Mouse (Mus musculus): Measurements from ENCODE around the gene Vamp3. TPM values are rescaled to one million over a fixed set of nuclear protein-coding genes. Genes with fewer than 3 reads are reported as not detected.

Vamp3 gene
- polyA plus RNA-seq (2015; fragmentation: Nextera tagmentation; extraction: Ambion mirVana), result 122 TPM in 2 replicates

GRCm38 (mm10) chr4:151057347-151058321 lies at the start of gene Vamp3:
Gene Vamp3, minus strand, starts transcription at chr4:151057963.
- Histone ChIP-seq H3K4me3 (ENCODE audit: low read length) (peak within 1 kb of the TSS; percentile 94), H3K9ac (ENCODE audit: low read depth, low read length) (peak within 1 kb of the TSS; percentile 97), H3K27me3 (replicated peaks; ENCODE audit: control insufficient read depth, insufficient read depth, low read length) (no peaks in the 10 kb centered on the region), H3K27ac (ENCODE audit: low read length) (peak within 1 kb of the TSS; percentile 97), H3K4me1 (ENCODE audit: control insufficient read depth, insufficient read depth, low read length) (peaks cover 7% of the 10 kb centered on the region; the same call in 1 of the 2 replicates), H3K9me3 (ENCODE audit: control insufficient read depth, low read length) (0 out of 2 replicates have a peak, but pooled peaks cover 4% of the 10 kb centered on the region), H3K4me2 (ENCODE audit: low read depth, low read length) (peak within 1 kb of the TSS; percentile 66), H3K36me3 (ENCODE audit: control insufficient read depth, insufficient read depth, low read length) (no peaks in the 10 kb centered on the region)
- under 1% methylated on average over 113 of the region's 114 CpGs for WGBS
- ATAC-seq, result peak; percentile 99

GRCm38 (mm10) chr4:151106468-151106867 lies 48.7 kb upstream of the Vamp3 start:
- H3K4me2 ChIP-seq (ENCODE audit: low read depth, low read length), result no peak overlapping the region
- peaks cover 30% of the 10 kb centered on the region for H3K27me3 ChIP-seq (replicated peaks; ENCODE audit: control insufficient read depth, insufficient read depth, low read length)
- no peak overlapping the region for H3K27ac ChIP-seq (ENCODE audit: low read length)
- ATAC-seq, result no peak
- peaks cover 9% of the 10 kb centered on the region; the same call in 1 of the 2 replicates for H3K4me1 ChIP-seq (ENCODE audit: control insufficient read depth, insufficient read depth, low read length)
- H3K9ac ChIP-seq (ENCODE audit: low read depth, low read length), result no peak overlapping the region
- no peaks in the 10 kb centered on the region for H3K36me3 ChIP-seq (ENCODE audit: control insufficient read depth, insufficient read depth, low read length)
- WGBS, result 44% methylated on average over 10 of the region's 10 CpGs
- H3K9me3 ChIP-seq (ENCODE audit: control insufficient read depth, low read length), result no peaks in the 10 kb centered on the region; the same call in 1 of the 2 replicates
- H3K4me3 ChIP-seq (ENCODE audit: low read length), result no peak overlapping the region

- Histone ChIP-seq H3K27ac (ENCODE audit: low read length) (no peak overlapping the region), H3K4me3 (ENCODE audit: low read length) (no peak overlapping the region), H3K4me2 (ENCODE audit: low read depth, low read length) (no peak overlapping the region), H3K9ac (ENCODE audit: low read depth, low read length) (no peak overlapping the region), H3K4me1 (ENCODE audit: control insufficient read depth, insufficient read depth, low read length) (peaks cover 9% of the 10 kb centered on the region; the same call in 1 of the 2 replicates), H3K9me3 (ENCODE audit: control insufficient read depth, low read length) (no peaks in the 10 kb centered on the region; the same call in 1 of the 2 replicates), H3K36me3 (ENCODE audit: control insufficient read depth, insufficient read depth, low read length) (no peaks in the 10 kb centered on the region), H3K27me3 (replicated peaks; ENCODE audit: control insufficient read depth, insufficient read depth, low read length) (peaks cover 30% of the 10 kb centered on the region)
- ATAC-seq, result no peak
- 65% methylated on average over 6 of the region's 6 CpGs for WGBS
Measured at GRCm38 (mm10) chr4:151105886-151106285, 48.1 kb upstream of the Vamp3 start.

GRCm38 (mm10) chr4:151104147-151104546 lies 46.4 kb upstream of the Vamp3 start:
- Histone ChIP-seq H3K4me3 (ENCODE audit: low read length) (no peak overlapping the region), H3K27me3 (replicated peaks; ENCODE audit: control insufficient read depth, insufficient read depth, low read length) (peaks cover 19% of the 10 kb centered on the region), H3K4me2 (ENCODE audit: low read depth, low read length) (no peak overlapping the region), H3K9me3 (ENCODE audit: control insufficient read depth, low read length) (no peaks in the 10 kb centered on the region; the same call in 1 of the 2 replicates), H3K9ac (ENCODE audit: low read depth, low read length) (no peak overlapping the region), H3K4me1 (ENCODE audit: control insufficient read depth, insufficient read depth, low read length) (peaks cover 9% of the 10 kb centered on the region; the same call in 1 of the 2 replicates), H3K36me3 (ENCODE audit: control insufficient read depth, insufficient read depth, low read length) (no peaks in the 10 kb centered on the region), H3K27ac (ENCODE audit: low read length) (no peak overlapping the region)
- ATAC-seq, result no peak
- 78% methylated on average over 10 of the region's 10 CpGs for WGBS

- Histone ChIP-seq H3K4me1 (ENCODE audit: control insufficient read depth, insufficient read depth, low read length) (peaks cover 9% of the 10 kb centered on the region; the same call in 1 of the 2 replicates), H3K27ac (ENCODE audit: low read length) (no peak overlapping the region), H3K36me3 (ENCODE audit: control insufficient read depth, insufficient read depth, low read length) (no peaks in the 10 kb centered on the region), H3K27me3 (replicated peaks; ENCODE audit: control insufficient read depth, insufficient read depth, low read length) (peaks cover 19% of the 10 kb centered on the region), H3K9me3 (ENCODE audit: control insufficient read depth, low read length) (no peaks in the 10 kb centered on the region; the same call in 1 of the 2 replicates), H3K4me3 (ENCODE audit: low read length) (no peak overlapping the region), H3K9ac (ENCODE audit: low read depth, low read length) (no peak overlapping the region), H3K4me2 (ENCODE audit: low read depth, low read length) (no peak overlapping the region)
- WGBS, result 84% methylated on average over 11 of the region's 11 CpGs
- ATAC-seq, result no peak
Measured at GRCm38 (mm10) chr4:151103646-151104045, 45.9 kb upstream of the Vamp3 start.

GRCm38 (mm10) chr4:151097104-151097438 lies 39.3 kb upstream of the Vamp3 start:
- H3K27ac ChIP-seq (ENCODE audit: low read length), result no peak overlapping the region
- ATAC-seq, result no peak
- no peaks in the 10 kb centered on the region for H3K36me3 ChIP-seq (ENCODE audit: control insufficient read depth, insufficient read depth, low read length)
- no peak overlapping the region for H3K4me3 ChIP-seq (ENCODE audit: low read length)
- no peak overlapping the region for H3K9ac ChIP-seq (ENCODE audit: low read depth, low read length)
- no peaks in the 10 kb centered on the region for H3K4me1 ChIP-seq (ENCODE audit: control insufficient read depth, insufficient read depth, low read length)
- 84% methylated on average over 11 of the region's 11 CpGs for WGBS
- no peak overlapping the region for H3K4me2 ChIP-seq (ENCODE audit: low read depth, low read length)
- no peaks in the 10 kb centered on the region for H3K27me3 ChIP-seq (replicated peaks; ENCODE audit: control insufficient read depth, insufficient read depth, low read length)
- no peaks in the 10 kb centered on the region; the same call in 1 of the 2 replicates for H3K9me3 ChIP-seq (ENCODE audit: control insufficient read depth, low read length)

GRCm38 (mm10) chr4:151096334-151097103 lies 38.8 kb upstream of the Vamp3 start:
- H3K9ac ChIP-seq (ENCODE audit: low read depth, low read length), result no peak overlapping the region
- H3K27me3 ChIP-seq (replicated peaks; ENCODE audit: control insufficient read depth, insufficient read depth, low read length), result no peaks in the 10 kb centered on the region
- no peak overlapping the region for H3K4me2 ChIP-seq (ENCODE audit: low read depth, low read length)
- no peak for ATAC-seq
- H3K36me3 ChIP-seq (ENCODE audit: control insufficient read depth, insufficient read depth, low read length), result no peaks in the 10 kb centered on the region
- 74% methylated on average over 18 of the region's 18 CpGs for WGBS
- no peaks in the 10 kb centered on the region; the same call in 1 of the 2 replicates for H3K9me3 ChIP-seq (ENCODE audit: control insufficient read depth, low read length)
- H3K27ac ChIP-seq (ENCODE audit: low read length), result no peak overlapping the region
- H3K4me1 ChIP-seq (ENCODE audit: control insufficient read depth, insufficient read depth, low read length), result no peaks in the 10 kb centered on the region
- H3K4me3 ChIP-seq (ENCODE audit: low read length), result no peak overlapping the region

- WGBS, result 43% methylated on average over 2 of the region's 2 CpGs
- no peaks in the 10 kb centered on the region for H3K4me1 ChIP-seq (ENCODE audit: control insufficient read depth, insufficient read depth, low read length)
- no peak for ATAC-seq
- H3K27ac ChIP-seq (ENCODE audit: low read length), result no peak overlapping the region
- no peaks in the 10 kb centered on the region for H3K27me3 ChIP-seq (replicated peaks; ENCODE audit: control insufficient read depth, insufficient read depth, low read length)
- H3K9ac ChIP-seq (ENCODE audit: low read depth, low read length), result no peak overlapping the region
- H3K4me3 ChIP-seq (ENCODE audit: low read length), result no peak overlapping the region
- H3K36me3 ChIP-seq (ENCODE audit: control insufficient read depth, insufficient read depth, low read length), result no peaks in the 10 kb centered on the region
- H3K9me3 ChIP-seq (ENCODE audit: control insufficient read depth, low read length), result no peaks in the 10 kb centered on the region
- no peak overlapping the region for H3K4me2 ChIP-seq (ENCODE audit: low read depth, low read length)
Measured at GRCm38 (mm10) chr4:151095207-151095606, 37.4 kb upstream of the Vamp3 start.

- no peak within 1 kb of the TSS for H3K4me3 ChIP-seq (ENCODE audit: low read length)
- no peak within 1 kb of the TSS for H3K9ac ChIP-seq (ENCODE audit: low read depth, low read length)
- 86% methylated on average over 7 of the region's 7 CpGs for WGBS
- H3K27ac ChIP-seq (ENCODE audit: low read length), result no peak within 1 kb of the TSS
- no peaks in the 10 kb centered on the region for H3K27me3 ChIP-seq (replicated peaks; ENCODE audit: control insufficient read depth, insufficient read depth, low read length)
- no peak within 1 kb of the TSS for H3K4me2 ChIP-seq (ENCODE audit: low read depth, low read length)
- ATAC-seq, result no peak
- H3K36me3 ChIP-seq (ENCODE audit: control insufficient read depth, insufficient read depth, low read length), result no peaks in the 10 kb centered on the region
- no peaks in the 10 kb centered on the region for H3K4me1 ChIP-seq (ENCODE audit: control insufficient read depth, insufficient read depth, low read length)
- H3K9me3 ChIP-seq (ENCODE audit: control insufficient read depth, low read length), result no peaks in the 10 kb centered on the region
Measured at GRCm38 (mm10) chr4:151089270-151089669, 31.5 kb upstream of the Vamp3 start, which contains the start of gene Gm13090. Gene Gm13090, plus strand, starts transcription at chr4:151089570.
